Mouse (Mus musculus) MEL (cell line): ENCODE measurements around the gene Ankrd28.

ENCODE experiments used
- CHD2 ChIP-seq: IDR thresholded peaks from 2 replicates; pipeline ENCODE4 v1.6.1; 2011; ENCODE audit warnings: low read length, improper control_type of control experiment
- CTCF ChIP-seq, 3 experiments: IDR thresholded peaks in 2 of 3; conservative IDR thresholded peaks in 1 of 3; 2 replicates each; pipeline ENCODE4 v1.5.1; 2011 to 2012; ENCODE audit warnings: low read length in 3 of 3, low read depth in 2 of 3, mild to moderate bottlenecking in 2 of 3, improper control_type of control experiment in 1 of 3, inconsistent platforms in 1 of 3, mixed read lengths in 1 of 3, moderate library complexity in 1 of 3; ENCODE audit not compliant: control insufficient read depth in 1 of 3, insufficient read depth in 1 of 3, poor library complexity in 1 of 3, severe bottlenecking in 1 of 3
- EP300 ChIP-seq, 2 experiments: IDR thresholded peaks; 2 replicates each; pipeline ENCODE4 v1.6.1; 2011; ENCODE audit warnings: improper control_type of control experiment in 2 of 2, low read length in 2 of 2, low read depth in 1 of 2, mild to moderate bottlenecking in 1 of 2
- GATA1 ChIP-seq: IDR thresholded peaks from 2 replicates; pipeline ENCODE4 v1.6.1; 2011; ENCODE audit warnings: low read depth, low read length, improper control_type of control experiment
- HCFC1 ChIP-seq: IDR thresholded peaks from 2 replicates; pipeline ENCODE4 v1.6.1; 2012; ENCODE audit warnings: low read depth, mild to moderate bottlenecking, inconsistent platforms, low read length, improper control_type of control experiment, moderate library complexity
- MAX ChIP-seq: IDR thresholded peaks from 2 replicates; pipeline ENCODE4 v1.6.1; 2011; ENCODE audit warnings: low read length, improper control_type of control experiment
- MEF2A ChIP-seq: IDR thresholded peaks from 2 replicates; pipeline ENCODE4 v1.6.1; 2014; ENCODE audit warnings: low read depth, mild to moderate bottlenecking, inconsistent platforms, low read length, improper control_type of control experiment; ENCODE audit not compliant: poor library complexity, insufficient replicate concordance, severe bottlenecking; ENCODE audit errors: extremely low read depth
- MXI1 ChIP-seq: IDR thresholded peaks from 2 replicates; pipeline ENCODE4 v1.6.1; 2011; ENCODE audit warnings: mild to moderate bottlenecking, low read depth, low read length, improper control_type of control experiment
- POLR2A ChIP-seq, 2 experiments: IDR thresholded peaks; 2 replicates each; pipeline ENCODE4 v1.6.1; 2011 to 2012; ENCODE audit warnings: low read length in 2 of 2, mild to moderate bottlenecking in 2 of 2, control low read depth in 1 of 2, improper control_type of control experiment in 1 of 2, low read depth in 1 of 2, moderate library complexity in 1 of 2; ENCODE audit not compliant: control insufficient read depth in 1 of 2, insufficient read depth in 1 of 2, poor library complexity in 1 of 2
- POLR2AphosphoS2 ChIP-seq: IDR thresholded peaks from 2 replicates; pipeline ENCODE4 v1.6.1; 2011; ENCODE audit warnings: low read length, improper control_type of control experiment
- POLR2AphosphoS5 ChIP-seq: IDR thresholded peaks from 2 replicates; pipeline ENCODE4 v1.6.1; 2012; ENCODE audit warnings: low read depth, borderline replicate concordance, mild to moderate bottlenecking, inconsistent platforms, low read length, moderate library complexity, mixed read lengths
- TCF12 ChIP-seq: IDR thresholded peaks from 2 replicates; pipeline ENCODE4 v1.6.1; 2014; ENCODE audit warnings: low read depth, mild to moderate bottlenecking, inconsistent platforms, low read length, improper control_type of control experiment, moderate library complexity

DNA sequence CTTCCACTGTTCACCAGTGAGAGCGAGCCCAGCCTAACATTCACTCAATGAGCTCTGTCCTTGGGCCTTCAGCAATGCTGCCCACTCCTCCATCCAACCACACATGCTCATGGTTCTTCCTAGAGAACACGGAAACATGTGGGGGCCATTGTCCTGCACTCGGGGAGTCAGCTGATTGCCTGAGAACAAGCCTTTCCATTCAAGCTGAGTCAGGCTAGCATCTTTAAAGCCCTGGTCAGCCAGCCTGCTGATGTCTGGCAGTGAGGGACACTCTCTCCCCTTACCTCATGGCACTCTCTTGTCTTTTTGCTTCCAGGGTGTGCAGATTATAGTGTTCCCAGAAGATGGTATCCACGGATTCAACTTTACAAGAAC, 164.9 kb downstream of the Ankrd28 start:
- TF ChIP-seq CHD2 (no peak), CTCF (IDR thresholded peaks at IDR 0.05 in 2 of 3, conservative IDR thresholded peaks at IDR 0.05 in 1 of 3; ENCODE audit: control insufficient read depth in 1 of 3, insufficient read depth in 1 of 3, low read depth in 2 of 3, low read length in 3 of 3, poor library complexity in 1 of 3, severe bottlenecking in 1 of 3) (no peak), EP300 (IDR thresholded peaks at IDR 0.05; ENCODE audit: low read depth in 1 of 2, low read length in 2 of 2) (no peak), TCF12 (no peak), POLR2A (IDR thresholded peaks at IDR 0.05; ENCODE audit: control insufficient read depth in 1 of 2, insufficient read depth in 1 of 2, low read depth in 1 of 2, low read length in 2 of 2, poor library complexity in 1 of 2) (no peak), MEF2A (no peak), POLR2AphosphoS2 (no peak), GATA1 (no peak), MXI1 (no peak), MAX (no peak), POLR2AphosphoS5 (no peak), HCFC1 (no peak)
